Mouse (Mus musculus) limb, embryonic 13.5 days (tissue): Measurements from ENCODE around the gene Pik3ca. TPM values are rescaled to one million over a fixed set of nuclear protein-coding genes. Genes with fewer than 3 reads are reported as not detected.

ENCODE experiments used
- ATAC-seq: fragments of 200-750 bp; cut with Nextera tagmentation; 2 replicates; pipeline ENCODE4 v1.8.0; 2017; ENCODE audit warnings: low read depth, moderate number of reproducible peaks, moderate TSS enrichment; ENCODE audit not compliant: low FRiP score
- H3K27ac ChIP-seq: fragments of 300-500 bp; sonication (generic); 2 replicates; pipeline ENCODE4 v1.5.1; 2015; ENCODE audit warnings: inconsistent platforms, mild to moderate bottlenecking, moderate library complexity
- H3K27me3 ChIP-seq: fragments of 300-500 bp; sonication (generic); 2 replicates; pipeline ENCODE4 v1.6.1; 2015; ENCODE audit warnings: mild to moderate bottlenecking, inconsistent platforms
- H3K36me3 ChIP-seq: fragments of 300-500 bp; sonication (generic); 2 replicates; pipeline ENCODE4 v1.6.1; 2015; ENCODE audit warnings: inconsistent platforms, mild to moderate bottlenecking, moderate library complexity
- H3K4me1 ChIP-seq: fragments of 300-500 bp; sonication (generic); 2 replicates; pipeline ENCODE4 v1.6.1; 2015; ENCODE audit warnings: inconsistent platforms
- H3K4me2 ChIP-seq: fragments of 300-500 bp; sonication (generic); replicated peaks from 2 replicates; pipeline ENCODE4 v1.6.1; 2015; ENCODE audit warnings: inconsistent platforms, mild to moderate bottlenecking, moderate library complexity
- H3K4me3 ChIP-seq: fragments of 300-500 bp; sonication (generic); 2 replicates; pipeline ENCODE4 v1.5.1; 2015; ENCODE audit warnings: moderate library complexity, mild to moderate bottlenecking, inconsistent platforms
- H3K9ac ChIP-seq: fragments of 300-500 bp; sonication (generic); 2 replicates; pipeline ENCODE4 v1.6.1; 2015; ENCODE audit warnings: mild to moderate bottlenecking, inconsistent platforms
- H3K9me3 ChIP-seq: fragments of 300-500 bp; sonication (generic); 2 replicates; pipeline ENCODE4 v1.6.1; 2016; ENCODE audit warnings: inconsistent platforms
- WGBS: fragments of 180-500 bp; shearing (Covaris S2); methylation state at CpG from one replicate; pipeline ENCODE4 v1.1.7; 2015; 5-methylcytosine and 5-hydroxymethylcytosine counted together
- polyA plus RNA-seq: library from polyadenylated mRNA; unstranded; fragments of >200 nt; fragmentation: Nextera tagmentation; extraction: Ambion mirVana; gene quantifications from 2 replicates; pipeline ENCODE4 v1.2.1, GENCODE M21; 2015

Gene Pik3ca
- polyA plus RNA-seq, 1 experiment from 2014 or later: 10.6 TPM

- H3K4me1 ChIP-seq: no peaks in the 10 kb centered on the region
- H3K4me3 ChIP-seq: no peak overlapping the region
- no peak overlapping the region for H3K4me2 ChIP-seq
- 71% methylated on average over 3 of the region's 3 CpGs for WGBS
- no peak overlapping the region for H3K27ac ChIP-seq
- H3K27me3 ChIP-seq: no peaks in the 10 kb centered on the region
- H3K9ac ChIP-seq: no peak overlapping the region
- no peak for ATAC-seq
- no peaks in the 10 kb centered on the region for H3K36me3 ChIP-seq
- no peaks in the 10 kb centered on the region for H3K9me3 ChIP-seq
Measured at GRCm38 (mm10) chr3:32381556-32381955, 15.9 kb upstream of the Pik3ca start.

DNA sequence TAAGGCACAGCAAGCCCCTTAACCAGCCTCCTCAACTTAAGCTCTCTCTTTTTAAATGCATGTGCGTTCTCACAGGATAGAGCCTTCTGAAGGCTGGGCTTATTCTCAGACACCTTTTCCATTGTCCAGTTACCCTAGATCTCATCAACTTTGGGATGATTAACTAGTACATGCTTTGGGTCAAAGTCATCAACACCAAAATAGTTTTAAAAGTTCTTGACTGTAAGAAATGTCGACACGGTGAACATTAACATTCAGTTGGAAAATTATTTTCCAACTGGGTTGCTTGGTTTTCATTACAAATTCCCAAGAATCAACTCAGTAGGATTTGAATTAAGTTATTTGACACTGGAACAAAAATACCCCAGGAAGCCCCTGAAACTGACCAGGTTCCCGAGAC lies 4.6 kb upstream of the Pik3ca start:
- Histone ChIP-seq H3K36me3 (no peaks in the 10 kb centered on the region), H3K4me2 (no peak overlapping the region), H3K9me3 (no peaks in the 10 kb centered on the region), H3K27ac (no peak overlapping the region), H3K27me3 (no peaks in the 10 kb centered on the region), H3K4me3 (no peak overlapping the region), H3K9ac (no peak overlapping the region), H3K4me1 (peaks cover 6% of the 10 kb centered on the region; the same call in 1 of the 2 replicates)
- ATAC-seq: no peak
- 83% methylated on average over 4 of the region's 4 CpGs for WGBS

GRCm38 (mm10) chr3:32393986-32394385 lies 3.5 kb upstream of the Pik3ca start:
- Histone ChIP-seq H3K4me2 (no peak overlapping the region), H3K4me3 (no peak overlapping the region), H3K9me3 (no peaks in the 10 kb centered on the region), H3K36me3 (no peaks in the 10 kb centered on the region), H3K27ac (no peak overlapping the region), H3K9ac (no peak overlapping the region), H3K4me1 (peaks cover 13% of the 10 kb centered on the region), H3K27me3 (no peaks in the 10 kb centered on the region)
- no peak for ATAC-seq
- WGBS: 87% methylated on average over 8 of the region's 8 CpGs

DNA sequence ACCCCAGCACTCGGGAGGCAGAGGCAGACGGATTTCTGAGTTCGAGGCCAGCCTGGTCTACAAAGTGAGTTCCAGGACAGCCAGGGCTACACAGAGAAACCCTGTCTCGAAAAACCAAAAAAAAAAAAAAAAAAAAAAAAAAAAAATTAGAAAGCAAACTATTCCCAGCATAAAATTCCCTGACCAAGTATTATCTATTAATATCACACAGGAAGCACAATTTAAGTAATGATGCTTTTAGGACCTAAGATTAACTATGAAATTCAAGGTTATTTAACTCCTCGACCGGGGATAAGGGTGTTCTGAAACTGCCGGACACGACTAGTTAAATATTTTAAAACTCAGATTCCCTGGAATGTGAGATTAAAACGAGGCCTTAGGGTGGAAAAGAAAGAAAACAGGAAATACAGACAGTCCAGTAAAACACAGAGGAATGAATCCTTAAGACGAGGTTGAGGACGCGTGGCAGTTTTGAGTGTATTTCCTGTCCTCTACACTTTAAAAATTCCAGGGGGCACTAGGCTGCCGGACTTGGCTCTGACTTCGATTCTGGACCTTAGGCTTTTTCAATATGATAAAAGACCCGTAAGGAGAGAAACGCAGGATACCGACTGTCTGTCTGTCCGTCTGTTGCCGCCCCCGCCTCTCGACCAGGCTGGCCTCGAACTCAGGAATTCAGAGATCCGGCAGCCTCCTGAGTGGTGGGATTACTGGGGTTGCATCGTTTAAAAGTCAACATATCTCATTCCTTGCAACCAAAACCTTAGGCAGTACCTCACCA lies 1.5 kb upstream of the Pik3ca start:
- peak overlapping the region; percentile 66 for H3K9ac ChIP-seq
- ATAC-seq: no peak
- peak overlapping the region; percentile 94 for H3K4me3 ChIP-seq

GRCm38 (mm10) chr3:32396794-32397460 lies 544 bp upstream of the Pik3ca start:
- no peaks in the 10 kb centered on the region for H3K9me3 ChIP-seq
- peak overlapping the region; percentile 97 for H3K27ac ChIP-seq
- peak overlapping the region; percentile 75 for H3K4me2 ChIP-seq
- peak; percentile 98 for ATAC-seq
- peak overlapping the region; percentile 94 for H3K4me3 ChIP-seq
- no peaks in the 10 kb centered on the region for H3K27me3 ChIP-seq
- peaks cover 35% of the 10 kb centered on the region for H3K4me1 ChIP-seq
- no peaks in the 10 kb centered on the region for H3K36me3 ChIP-seq
- under 1% methylated on average over 47 of the region's 77 CpGs for WGBS
- peak overlapping the region; percentile 93 for H3K9ac ChIP-seq

More for the DNA sequence above, 1.5 kb upstream of the Pik3ca start:
- Histone ChIP-seq H3K27ac (peak overlapping the region; percentile 97), H3K27me3 (no peaks in the 10 kb centered on the region), H3K36me3 (no peaks in the 10 kb centered on the region), H3K4me2 (peak overlapping the region; percentile 75), H3K9me3 (no peaks in the 10 kb centered on the region), H3K4me1 (peaks cover 30% of the 10 kb centered on the region)
- 25% methylated on average over 24 of the region's 24 CpGs for WGBS

GRCm38 (mm10) chr3:32398175-32398538 lies 686 bp downstream of the Pik3ca start:
- Histone ChIP-seq H3K36me3 (no peaks in the 10 kb centered on the region), H3K9me3 (no peaks in the 10 kb centered on the region), H3K4me3 (peak overlapping the region; percentile 94), H3K27me3 (no peaks in the 10 kb centered on the region), H3K4me1 (peaks cover 43% of the 10 kb centered on the region), H3K9ac (peak overlapping the region; percentile 93), H3K4me2 (peak overlapping the region; percentile 75), H3K27ac (no peak overlapping the region)
- 1% methylated on average over 7 of the region's 7 CpGs for WGBS
- ATAC-seq: no peak

DNA sequence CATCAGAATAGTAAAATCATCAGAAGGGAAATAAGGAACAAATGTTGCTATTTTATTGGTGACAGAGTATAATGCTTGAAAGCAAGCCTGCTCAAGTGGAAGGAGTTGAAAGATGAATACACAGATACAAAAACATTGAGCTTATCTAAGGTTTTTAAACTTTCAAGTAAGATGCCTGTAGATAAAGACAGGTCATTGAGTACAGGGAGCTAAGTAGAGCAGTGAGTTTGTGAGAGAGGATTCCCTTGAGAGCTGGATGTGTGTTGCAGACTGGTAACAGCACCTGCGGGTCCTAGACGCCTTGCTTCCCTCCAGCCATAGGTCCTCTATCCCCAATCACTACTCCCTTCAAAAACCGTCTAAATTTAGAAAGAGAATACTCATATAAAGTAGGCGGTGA lies 1.2 kb downstream of the Pik3ca start:
- WGBS: 21% methylated on average over 4 of the region's 4 CpGs
- peak overlapping the region; percentile 75 for H3K4me2 ChIP-seq
- H3K9ac ChIP-seq: peak overlapping the region; percentile 48
- no peak for ATAC-seq
- no peak overlapping the region for H3K27ac ChIP-seq
- no peaks in the 10 kb centered on the region for H3K27me3 ChIP-seq
- H3K4me3 ChIP-seq: peak overlapping the region; percentile 21
- H3K4me1 ChIP-seq: peaks cover 48% of the 10 kb centered on the region
- no peaks in the 10 kb centered on the region for H3K36me3 ChIP-seq
- H3K9me3 ChIP-seq: no peaks in the 10 kb centered on the region

- ATAC-seq: no peak
- Histone ChIP-seq H3K9me3 (no peaks in the 10 kb centered on the region), H3K36me3 (no peaks in the 10 kb centered on the region), H3K27me3 (no peaks in the 10 kb centered on the region), H3K4me2 (peak overlapping the region; percentile 32), H3K4me3 (no peak overlapping the region), H3K27ac (no peak overlapping the region), H3K9ac (no peak overlapping the region; the same call in 1 of the 2 replicates), H3K4me1 (peaks cover 50% of the 10 kb centered on the region)
- WGBS: 13% methylated on average over 4 of the region's 4 CpGs
Measured at GRCm38 (mm10) chr3:32399381-32399780, 1.9 kb downstream of the Pik3ca start.

- Histone ChIP-seq H3K4me2 (peak overlapping the region; percentile 32), H3K9me3 (no peaks in the 10 kb centered on the region), H3K27ac (no peak overlapping the region), H3K4me3 (no peak overlapping the region), H3K36me3 (no peaks in the 10 kb centered on the region), H3K4me1 (peaks cover 50% of the 10 kb centered on the region), H3K9ac (no peak overlapping the region; the same call in 1 of the 2 replicates), H3K27me3 (no peaks in the 10 kb centered on the region)
- 37% methylated on average over 2 of the region's 2 CpGs for WGBS
- no peak for ATAC-seq
Measured at GRCm38 (mm10) chr3:32399931-32400330, 2.5 kb downstream of the Pik3ca start.

- H3K36me3 ChIP-seq: no peaks in the 10 kb centered on the region
- WGBS: 70% methylated on average over 3 of the region's 3 CpGs
- no peak overlapping the region for H3K4me2 ChIP-seq
- no peaks in the 10 kb centered on the region for H3K27me3 ChIP-seq
- ATAC-seq: no peak
- H3K9me3 ChIP-seq: no peaks in the 10 kb centered on the region
- H3K4me3 ChIP-seq: no peak overlapping the region
- no peak overlapping the region for H3K27ac ChIP-seq
- H3K4me1 ChIP-seq: peaks cover 44% of the 10 kb centered on the region
- no peak overlapping the region for H3K9ac ChIP-seq
Measured at GRCm38 (mm10) chr3:32401591-32401990, 4.1 kb downstream of the Pik3ca start.

- 74% methylated on average over 7 of the region's 7 CpGs for WGBS
- Histone ChIP-seq H3K27ac (no peak overlapping the region; the same call in 1 of the 2 replicates), H3K36me3 (no peaks in the 10 kb centered on the region), H3K9me3 (no peaks in the 10 kb centered on the region), H3K4me3 (no peak overlapping the region), H3K27me3 (no peaks in the 10 kb centered on the region), H3K9ac (no peak overlapping the region), H3K4me1 (peaks cover 44% of the 10 kb centered on the region), H3K4me2 (no peak overlapping the region)
- ATAC-seq: no peak
Measured at GRCm38 (mm10) chr3:32402990-32403885, 5.8 kb downstream of the Pik3ca start.

GRCm38 (mm10) chr3:32405699-32406098 lies 8.2 kb downstream of the Pik3ca start:
- no peak overlapping the region for H3K4me2 ChIP-seq
- no peak overlapping the region for H3K27ac ChIP-seq
- no peak overlapping the region for H3K4me3 ChIP-seq
- H3K9me3 ChIP-seq: no peaks in the 10 kb centered on the region
- H3K9ac ChIP-seq: no peak overlapping the region
- H3K36me3 ChIP-seq: no peaks in the 10 kb centered on the region
- H3K27me3 ChIP-seq: no peaks in the 10 kb centered on the region
- 74% methylated on average over 1 of the region's 1 CpGs for whole genome bisulfite sequencing
- no peak for ATAC-seq
- H3K4me1 ChIP-seq: peaks cover 21% of the 10 kb centered on the region
